Mouse (Mus musculus) inflammation-experienced regulatory T-cells (primary cell): ENCODE results near the gene 1700017N19Rik. TPM values are rescaled to one million over a fixed set of nuclear protein-coding genes. Genes with fewer than 3 reads are reported as not detected.

ENCODE experiments used
- polyA plus RNA-seq, 2 experiments: library from polyadenylated mRNA; unstranded; fragments of 100-300 nt; shearing (Covaris generic); gene quantifications; one replicate each; pipeline ENCODE4 v1.2.1; 2017

1700017N19Rik gene
- not detected for polyA plus RNA-seq

DNA sequence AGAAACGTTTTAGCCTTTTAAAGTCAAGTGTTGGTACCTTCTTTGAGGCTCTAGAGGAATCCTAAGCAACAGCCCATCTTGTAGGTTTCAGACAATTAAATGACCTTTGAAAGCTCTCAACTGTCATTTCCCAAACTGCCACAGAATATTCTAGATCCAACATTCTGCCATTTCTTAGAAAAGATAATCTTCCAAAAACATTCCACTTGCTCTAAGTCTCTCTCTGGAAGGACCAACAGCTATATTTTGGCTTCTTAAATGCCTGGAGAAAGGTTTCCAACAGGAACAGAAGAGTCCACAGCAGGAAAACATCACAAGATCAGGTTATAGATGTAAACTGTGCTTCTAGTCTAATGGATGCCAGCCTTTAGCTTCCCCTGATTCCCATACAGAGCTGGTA, at the start of gene 1700017N19Rik, which contains the start of gene 4930430F08Rik:
TSS of gene 1700017N19Rik (plus strand) at position 162 of the 400 bp plus-strand sequence.
TSS of gene 4930430F08Rik (minus strand) at position 101 of the 400 bp plus-strand sequence.

Other genes starting within 250 kb of the 1700017N19Rik start
- gene Gm4302, start 249.6 kb upstream of the 1700017N19Rik start, polyA plus RNA-seq = 1 to 10 TPM in 1 of 2 experiments, not detected in 1; 1.0 TPM
- not detected for gene Gm4303, start 244.5 kb upstream of the 1700017N19Rik start, polyA plus RNA-seq
- gene Gm4305, start 239.4 kb upstream of the 1700017N19Rik start, polyA plus RNA-seq = not detected
- gene Gm4307, start 229.1 kb upstream of the 1700017N19Rik start, polyA plus RNA-seq = not detected
- under 1 TPM; 0.22 to 0.93 TPM for gene Gm4312, start 207.9 kb upstream of the 1700017N19Rik start, polyA plus RNA-seq
- gene Tmtc3, start 103.1 kb upstream of the 1700017N19Rik start, polyA plus RNA-seq = 1 to 10 TPM; 2.2 to 3.6 TPM
- gene Cep290, start 102.9 kb upstream of the 1700017N19Rik start, polyA plus RNA-seq = 1 to 10 TPM; 4.1 to 4.4 TPM
- 10 to 100 TPM in 1 of 2 experiments, 1 to 10 TPM in 1; 6.7 to 12.2 TPM for gene 4930430F08Rik, start 61 bp upstream of the 1700017N19Rik start, polyA plus RNA-seq